In genomic region chr6:39021909-39022308, GRCm38 (mm10) we compare ENCODE assay signal across 28 mouse cellular contexts.
DNase-seq lines count a peak whose midpoint lies in the region; ATAC-seq lines count a peak whose summit lies in the region.
"Had no signal": no experiment of that assay in that cellular context is flagged by ENCODE, and none has a peak within 500 bp of the region (broad histone marks: within the 10 kb centered on the region; RNA-seq: fewer than 3 reads in every experiment).

No protein-coding gene starts in this region.

- H3K27ac ChIP-seq in hindbrain, embryonic 13.5 days: 0 out of 2 replicates have a peak overlapping the region, but pooled peaks have one; percentile 24
- no peak overlapping the region for H3K27ac ChIP-seq in hindbrain, embryonic 16.5 days (ENCODE audit: low read depth, low read length)
- 0 out of 2 replicates have a peak overlapping the region, but pooled peaks have one; percentile 13 for H3K27ac ChIP-seq in liver, embryonic 16.5 days (ENCODE audit: low read length)
- H3K27ac ChIP-seq in stomach, embryonic 15.5 days: peak overlapping the region; percentile 1; the same call in 1 of the 2 replicates
- H3K27ac ChIP-seq: hindbrain, postnatal 0 days; intestine, embryonic 15.5 days; kidney, postnatal 0 days; limb, embryonic 10.5 days; limb, embryonic 15.5 days; midbrain, embryonic 13.5 days had no signal

- H3K4me2 ChIP-seq in hindbrain, embryonic 13.5 days: no peak overlapping the region
- H3K4me2 ChIP-seq in hindbrain, embryonic 16.5 days (ENCODE audit: low read length): no peak overlapping the region
- no peak overlapping the region for H3K4me2 ChIP-seq in liver, embryonic 16.5 days (ENCODE audit: low read depth, low read length)
- no peak overlapping the region for H3K4me2 ChIP-seq in stomach, embryonic 15.5 days
- H3K4me2 ChIP-seq: heart, embryonic 12.5 days; intestine, embryonic 15.5 days; limb, embryonic 15.5 days; midbrain, embryonic 13.5 days had no signal

- H3K9ac ChIP-seq in hindbrain, embryonic 13.5 days: no peak overlapping the region
- no peak overlapping the region for H3K9ac ChIP-seq in hindbrain, embryonic 16.5 days (ENCODE audit: low read depth, low read length)
- H3K9ac ChIP-seq in liver, embryonic 16.5 days (ENCODE audit: low read depth, low read length): no peak overlapping the region
- H3K9ac ChIP-seq in stomach, embryonic 15.5 days: no peak overlapping the region
- H3K9ac ChIP-seq: heart, embryonic 12.5 days; intestine, embryonic 15.5 days; limb, embryonic 15.5 days; midbrain, embryonic 13.5 days had no signal

- DNase-seq in MEL-GATA-1-ER (ENCODE audit: extremely low read depth, low read depth): peak; percentile 77
- DNase-seq in cerebellum, postnatal 25 days: no peak
- no peak for DNase-seq in testis, postnatal 14 days (ENCODE audit: low spot score)
- DNase-seq in thymus, postnatal 14 days: no peak
- DNase-seq: adrenal gland, adult 2 months; cerebellum, adult 8-10 months; cerebellum, postnatal 36 days; gastrocnemius, postnatal 25 days; heart, adult 11 months; kidney, adult 2 months; kidney, postnatal 4 days; lung, postnatal 36 days; right cerebral cortex, postnatal 25 days; thymus, adult 18-20 months; thymus, postnatal 36 days had no signal

- no peak for ATAC-seq in hindbrain, embryonic 13.5 days (ENCODE audit: low FRiP score)
- no peak for ATAC-seq in hindbrain, embryonic 16.5 days
- 0 out of 2 replicates have a peak, but pooled peaks have one; percentile 30 for ATAC-seq in liver, embryonic 16.5 days (ENCODE audit: low read depth)
- peak; percentile 65 for ATAC-seq in stomach, embryonic 15.5 days (ENCODE audit: insufficient read depth, low FRiP score, low read depth)
- ATAC-seq: activated CD4-positive, CD25-positive, alpha-beta regulatory T cell, adult 4 months; intestine, embryonic 15.5 days; midbrain, embryonic 13.5 days had no signal

- no peaks in the 10 kb centered on the region for H3K36me3 ChIP-seq in hindbrain, embryonic 13.5 days
- H3K36me3 ChIP-seq in hindbrain, embryonic 16.5 days (ENCODE audit: control insufficient read depth, insufficient read depth, low read length): no peaks in the 10 kb centered on the region
- H3K36me3 ChIP-seq in liver, embryonic 16.5 days (ENCODE audit: control insufficient read depth, insufficient read depth): no peaks in the 10 kb centered on the region
- H3K36me3 ChIP-seq in stomach, embryonic 15.5 days: no peaks in the 10 kb centered on the region
- H3K36me3 ChIP-seq: heart, embryonic 12.5 days; intestine, embryonic 15.5 days; limb, embryonic 10.5 days; limb, embryonic 15.5 days; midbrain, embryonic 13.5 days had no signal

- H3K4me3 ChIP-seq in hindbrain, embryonic 13.5 days: no peak overlapping the region
- no peak overlapping the region for H3K4me3 ChIP-seq in hindbrain, embryonic 16.5 days (ENCODE audit: low read length)
- no peak overlapping the region for H3K4me3 ChIP-seq in liver, embryonic 16.5 days (ENCODE audit: low read depth, low read length)
- no peak overlapping the region for H3K4me3 ChIP-seq in stomach, embryonic 15.5 days (replicated peaks)
- H3K4me3 ChIP-seq: heart, embryonic 12.5 days; intestine, embryonic 15.5 days; limb, embryonic 10.5 days; limb, embryonic 15.5 days; megakaryocyte, embryonic 14.5 days; midbrain, embryonic 13.5 days had no signal

- no peaks in the 10 kb centered on the region for H3K9me3 ChIP-seq in hindbrain, embryonic 13.5 days
- no peaks in the 10 kb centered on the region for H3K9me3 ChIP-seq in hindbrain, embryonic 16.5 days (ENCODE audit: control insufficient read depth, low read length)
- H3K9me3 ChIP-seq in liver, embryonic 16.5 days (replicated peaks; ENCODE audit: control insufficient read depth, low read length): no peaks in the 10 kb centered on the region; the same call in 1 of the 2 replicates
- H3K9me3 ChIP-seq in stomach, embryonic 15.5 days: no peaks in the 10 kb centered on the region
- H3K9me3 ChIP-seq: heart, embryonic 12.5 days; intestine, embryonic 15.5 days; limb, embryonic 10.5 days; limb, embryonic 15.5 days; megakaryocyte, embryonic 14.5 days; midbrain, embryonic 13.5 days had no signal

- WGBS in hindbrain, embryonic 13.5 days: 88% methylated on average over 1 of the region's 1 CpGs
- WGBS in hindbrain, embryonic 16.5 days: 86% methylated on average over 1 of the region's 1 CpGs
- 17% methylated on average over 1 of the region's 1 CpGs for WGBS in liver, embryonic 16.5 days (ENCODE audit: insufficient replicate concordance)
- WGBS in stomach, embryonic 15.5 days: 74% methylated on average over 1 of the region's 1 CpGs

- peaks cover 5% of the 10 kb centered on the region; the same call in 1 of the 2 replicates for H3K4me1 ChIP-seq in hindbrain, embryonic 13.5 days (replicated peaks)
- no peaks in the 10 kb centered on the region for H3K4me1 ChIP-seq in hindbrain, embryonic 16.5 days (ENCODE audit: control insufficient read depth, insufficient read depth, low read depth, low read length)
- H3K4me1 ChIP-seq in liver, embryonic 16.5 days (ENCODE audit: control insufficient read depth, low read depth, low read length): peaks cover 8% of the 10 kb centered on the region
- H3K4me1 ChIP-seq in stomach, embryonic 15.5 days: no peaks in the 10 kb centered on the region
- H3K4me1 ChIP-seq: midbrain, embryonic 13.5 days had no signal

- no peaks in the 10 kb centered on the region for H3K27me3 ChIP-seq in hindbrain, embryonic 13.5 days
- no peaks in the 10 kb centered on the region for H3K27me3 ChIP-seq in hindbrain, embryonic 16.5 days (replicated peaks; ENCODE audit: control insufficient read depth, insufficient read depth, low read length)
- H3K27me3 ChIP-seq in liver, embryonic 16.5 days (ENCODE audit: control insufficient read depth, insufficient read depth, low read depth, low read length): no peaks in the 10 kb centered on the region
- no peaks in the 10 kb centered on the region for H3K27me3 ChIP-seq in stomach, embryonic 15.5 days (replicated peaks)
- H3K27me3 ChIP-seq: heart, embryonic 12.5 days; intestine, embryonic 15.5 days; limb, embryonic 15.5 days; megakaryocyte, embryonic 14.5 days; midbrain, embryonic 13.5 days had no signal

Comparison
In these comparisons a context has a peak if more than half of its experiments do, and no peak if none do; other contexts are left out.
1. ATAC-seq: peak in liver, embryonic 16.5 days (single experiment) and stomach, embryonic 15.5 days (single experiment); none in hindbrain, embryonic 13.5 days (single experiment) and hindbrain, embryonic 16.5 days (single experiment).